Mouse (Mus musculus): ENCODE results near the gene Frmd7.

DNA sequence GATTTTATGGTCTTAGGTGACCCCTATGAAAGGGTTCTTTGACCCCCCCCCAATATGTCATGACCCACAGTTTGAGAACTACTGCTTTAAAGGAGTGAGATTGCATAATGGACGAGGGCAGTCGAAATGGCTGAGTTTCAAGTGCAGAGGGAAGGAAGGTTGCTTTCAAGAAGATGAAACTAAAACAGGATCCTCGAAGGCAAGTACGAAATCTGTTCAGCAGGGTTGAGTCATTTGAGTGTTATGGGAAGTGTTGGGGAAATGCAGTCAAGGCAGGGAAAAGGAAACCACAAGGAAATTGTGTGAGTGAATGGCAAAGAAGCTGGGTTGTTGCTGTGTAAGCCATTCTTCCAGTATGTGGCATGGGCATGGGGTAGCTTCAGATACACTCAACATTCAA lies 29.6 kb upstream of the Frmd7 start:
- TF ChIP-seq CTCF (conservative IDR thresholded peaks at IDR 0.05; ENCODE audit: insufficient read depth, insufficient read length, low read depth, low read length) (no peak), POLR2A (IDR thresholded peaks at IDR 0.05; ENCODE audit: low read depth, low read length) (no peak)
